Mouse (Mus musculus): ENCODE measurements around the gene Col5a3. TPM values are rescaled to one million over a fixed set of nuclear protein-coding genes. Genes with fewer than 3 reads are reported as not detected.

Col5a3 gene
- polyA plus RNA-seq, 1 experiment: 4.3 TPM

DNA sequence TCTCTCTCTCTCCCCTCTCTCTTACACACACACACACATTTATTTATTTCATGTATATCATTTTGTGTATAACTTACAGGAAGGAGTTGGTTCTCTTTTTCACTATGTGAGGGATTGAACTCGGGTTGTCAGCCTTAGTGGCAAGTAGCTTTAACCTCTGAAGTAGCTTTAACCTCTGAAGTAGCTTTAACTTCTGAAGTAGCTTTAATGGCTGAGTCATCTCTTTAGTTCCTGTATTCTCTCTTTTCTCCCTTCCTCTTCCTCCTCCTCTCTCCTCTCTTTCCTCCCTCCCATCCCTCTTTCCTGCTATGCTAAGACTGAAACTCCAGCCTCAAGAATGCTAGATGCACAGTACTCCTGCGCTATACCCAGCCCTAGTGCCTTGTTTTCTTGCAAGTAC lies 56.6 kb downstream of the Col5a3 start:
- TF ChIP-seq CTCF (IDR thresholded peaks at IDR 0.05; ENCODE audit: borderline replicate concordance, control insufficient read depth, extremely low read depth, insufficient read depth, low read length, poor library complexity): no peak
- TF ChIP-seq POLR2A (IDR thresholded peaks at IDR 0.05; ENCODE audit: control insufficient read depth, extremely low read depth, insufficient read depth, low read length, poor library complexity): no peak
- Histone ChIP-seq H3K27me3 (ENCODE audit: control insufficient read depth, insufficient read depth, low read length) (no peaks in the 10 kb centered on the region; the same call in 1 of the 2 replicates), H3K4me3 (ENCODE audit: control insufficient read depth, insufficient read depth, low read length) (no peak overlapping the region), H3K27ac (ENCODE audit: control insufficient read depth, insufficient read depth, low read length) (no peak overlapping the region), H3K36me3 (ENCODE audit: control insufficient read depth, insufficient read depth, low read length) (no peaks in the 10 kb centered on the region), H3K4me1 (replicated peaks; ENCODE audit: control insufficient read depth, insufficient read depth, low read length) (no peaks in the 10 kb centered on the region; the same call in 1 of the 2 replicates)
- WGBS: 60% methylated on average over 2 of the region's 2 CpGs
- no peak for DNase-seq

GRCm38 (mm10) chr9:20757087-20757955 lies 57.5 kb downstream of the Col5a3 start:
- 60% methylated on average over 6 of the region's 6 CpGs for WGBS
- H3K27me3 ChIP-seq (ENCODE audit: control insufficient read depth, insufficient read depth, low read length): no peaks in the 10 kb centered on the region; the same call in 1 of the 2 replicates
- H3K4me3 ChIP-seq (ENCODE audit: control insufficient read depth, insufficient read depth, low read length): no peak overlapping the region
- no peaks in the 10 kb centered on the region for H3K36me3 ChIP-seq (ENCODE audit: control insufficient read depth, insufficient read depth, low read length)
- no peak overlapping the region for H3K27ac ChIP-seq (ENCODE audit: control insufficient read depth, insufficient read depth, low read length)
- peak; percentile 62 for DNase-seq
- TF ChIP-seq POLR2A (IDR thresholded peaks at IDR 0.05; ENCODE audit: control insufficient read depth, extremely low read depth, insufficient read depth, low read length, poor library complexity) (no peak), CTCF (IDR thresholded peaks at IDR 0.05; ENCODE audit: borderline replicate concordance, control insufficient read depth, extremely low read depth, insufficient read depth, low read length, poor library complexity) (no peak)
- H3K4me1 ChIP-seq (replicated peaks; ENCODE audit: control insufficient read depth, insufficient read depth, low read length): no peaks in the 10 kb centered on the region; the same call in 1 of the 2 replicates

DNA sequence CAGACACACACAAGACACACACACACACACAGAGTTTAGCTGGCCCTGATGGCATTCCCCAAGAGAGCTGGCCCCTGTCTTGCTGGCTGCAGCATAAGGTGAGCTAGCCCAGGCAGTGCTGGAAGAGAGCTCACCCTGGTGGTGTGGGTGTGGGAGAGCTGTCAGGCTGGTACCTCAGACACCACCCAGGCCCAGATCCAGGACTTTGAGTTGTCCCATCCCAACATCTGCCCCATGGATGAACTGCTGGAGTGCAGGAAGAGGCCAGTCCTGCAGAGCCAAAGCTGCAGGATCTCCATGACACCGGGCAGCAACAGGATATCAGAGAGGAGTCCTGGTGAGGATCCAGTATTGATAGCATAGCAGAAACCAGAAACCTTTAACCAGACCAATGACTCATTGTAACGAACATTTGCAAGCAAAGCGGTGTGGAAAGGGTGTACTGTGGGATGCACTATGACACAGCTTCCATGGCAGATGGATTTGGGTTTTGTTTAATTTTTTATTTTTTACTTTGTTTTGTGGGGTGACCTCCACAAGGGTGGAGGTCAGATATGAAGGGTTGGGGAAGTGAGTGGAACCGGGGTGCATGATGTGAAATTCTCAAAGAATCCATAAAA lies 58.7 kb downstream of the Col5a3 start:
- 86% methylated on average over 4 of the region's 4 CpGs for WGBS
- Histone ChIP-seq H3K4me1 (replicated peaks; ENCODE audit: control insufficient read depth, insufficient read depth, low read length) (no peaks in the 10 kb centered on the region; the same call in 1 of the 2 replicates), H3K27ac (ENCODE audit: control insufficient read depth, insufficient read depth, low read length) (no peak overlapping the region), H3K27me3 (ENCODE audit: control insufficient read depth, insufficient read depth, low read length) (no peaks in the 10 kb centered on the region; the same call in 1 of the 2 replicates), H3K36me3 (ENCODE audit: control insufficient read depth, insufficient read depth, low read length) (no peaks in the 10 kb centered on the region), H3K4me3 (ENCODE audit: control insufficient read depth, insufficient read depth, low read length) (no peak overlapping the region)
- no peak for DNase-seq
- TF ChIP-seq POLR2A (IDR thresholded peaks at IDR 0.05; ENCODE audit: control insufficient read depth, extremely low read depth, insufficient read depth, low read length, poor library complexity): no peak
- no peak for TF ChIP-seq CTCF (IDR thresholded peaks at IDR 0.05; ENCODE audit: borderline replicate concordance, control insufficient read depth, extremely low read depth, insufficient read depth, low read length, poor library complexity)

DNA sequence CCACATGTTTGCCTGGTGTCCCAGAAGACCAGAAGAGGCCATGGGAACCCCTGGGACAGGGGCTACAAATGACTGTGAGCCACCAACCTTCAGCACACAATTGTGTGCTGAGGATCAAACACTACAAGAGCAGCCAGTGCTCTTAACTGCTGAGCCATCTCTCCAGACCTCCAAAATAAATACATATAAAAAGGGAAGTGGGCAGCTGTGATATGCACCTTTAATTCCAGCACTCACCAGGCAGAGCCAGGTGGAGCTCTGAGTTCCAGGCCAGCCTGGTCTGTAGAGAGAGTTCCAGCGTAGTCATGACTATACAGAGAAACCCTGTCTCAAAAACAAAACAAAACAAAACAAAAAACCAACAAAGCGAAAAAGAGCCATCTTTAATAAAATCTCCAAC lies 60.5 kb downstream of the Col5a3 start:
- no peak overlapping the region for H3K4me3 ChIP-seq (ENCODE audit: control insufficient read depth, insufficient read depth, low read length)
- 85% methylated on average over 2 of the region's 2 CpGs for WGBS
- no peak for DNase-seq
- no peaks in the 10 kb centered on the region for H3K36me3 ChIP-seq (ENCODE audit: control insufficient read depth, insufficient read depth, low read length)
- no peaks in the 10 kb centered on the region for H3K27me3 ChIP-seq (ENCODE audit: control insufficient read depth, insufficient read depth, low read length)
- TF ChIP-seq CTCF (IDR thresholded peaks at IDR 0.05; ENCODE audit: borderline replicate concordance, control insufficient read depth, extremely low read depth, insufficient read depth, low read length, poor library complexity) (no peak), POLR2A (IDR thresholded peaks at IDR 0.05; ENCODE audit: control insufficient read depth, extremely low read depth, insufficient read depth, low read length, poor library complexity) (no peak)
- no peak overlapping the region for H3K27ac ChIP-seq (ENCODE audit: control insufficient read depth, insufficient read depth, low read length)
- no peaks in the 10 kb centered on the region for H3K4me1 ChIP-seq (replicated peaks; ENCODE audit: control insufficient read depth, insufficient read depth, low read length)

DNA sequence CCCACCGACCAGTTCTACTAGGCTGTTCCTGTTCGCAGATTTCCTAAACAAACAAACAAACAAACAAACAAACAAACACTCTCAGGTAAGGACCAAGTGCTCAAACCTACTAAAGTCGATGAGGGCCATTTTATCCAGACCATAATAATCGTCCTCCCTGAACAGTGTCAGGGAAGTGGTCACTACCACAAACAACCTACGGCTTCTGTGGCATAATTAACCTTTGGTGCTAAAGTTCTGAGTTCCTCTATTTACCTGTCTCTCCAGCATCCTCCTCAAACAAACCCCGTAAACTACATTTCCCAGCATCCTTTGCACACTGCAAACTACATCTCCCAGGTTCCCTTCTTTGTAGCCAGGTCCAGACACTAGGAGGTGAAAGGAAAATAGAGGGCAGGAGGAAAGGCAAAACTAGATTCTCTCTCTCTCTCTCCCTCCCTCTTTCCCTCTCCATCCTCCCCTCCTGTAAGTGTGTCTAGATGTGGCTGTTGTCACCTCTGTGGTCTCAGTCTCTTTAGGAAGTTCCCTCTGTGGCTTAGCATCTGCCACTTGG lies 63.3 kb downstream of the Col5a3 start:
- H3K36me3 ChIP-seq (ENCODE audit: control insufficient read depth, insufficient read depth, low read length): no peaks in the 10 kb centered on the region
- no peaks in the 10 kb centered on the region; the same call in 1 of the 2 replicates for H3K27me3 ChIP-seq (ENCODE audit: control insufficient read depth, insufficient read depth, low read length)
- TF ChIP-seq POLR2A (IDR thresholded peaks at IDR 0.05; ENCODE audit: control insufficient read depth, extremely low read depth, insufficient read depth, low read length, poor library complexity): no peak
- TF ChIP-seq CTCF (IDR thresholded peaks at IDR 0.05; ENCODE audit: borderline replicate concordance, control insufficient read depth, extremely low read depth, insufficient read depth, low read length, poor library complexity): no peak
- no peak overlapping the region for H3K27ac ChIP-seq (ENCODE audit: control insufficient read depth, insufficient read depth, low read length)
- H3K4me3 ChIP-seq (ENCODE audit: control insufficient read depth, insufficient read depth, low read length): no peak overlapping the region
- WGBS: 52% methylated on average over 6 of the region's 6 CpGs
- no peaks in the 10 kb centered on the region for H3K4me1 ChIP-seq (replicated peaks; ENCODE audit: control insufficient read depth, insufficient read depth, low read length)
- no peak for DNase-seq

GRCm38 (mm10) chr9:20749213-20749612 lies 65.7 kb downstream of the Col5a3 start:
- no peak overlapping the region for H3K27ac ChIP-seq (ENCODE audit: control insufficient read depth, insufficient read depth, low read length)
- no peaks in the 10 kb centered on the region; the same call in 1 of the 2 replicates for H3K27me3 ChIP-seq (ENCODE audit: control insufficient read depth, insufficient read depth, low read length)
- H3K4me3 ChIP-seq (ENCODE audit: control insufficient read depth, insufficient read depth, low read length): no peak overlapping the region
- WGBS: 85% methylated on average over 5 of the region's 5 CpGs
- H3K36me3 ChIP-seq (ENCODE audit: control insufficient read depth, insufficient read depth, low read length): no peaks in the 10 kb centered on the region
- H3K4me1 ChIP-seq (replicated peaks; ENCODE audit: control insufficient read depth, insufficient read depth, low read length): no peaks in the 10 kb centered on the region
- no peak for DNase-seq
- no peak for TF ChIP-seq CTCF (IDR thresholded peaks at IDR 0.05; ENCODE audit: borderline replicate concordance, control insufficient read depth, extremely low read depth, insufficient read depth, low read length, poor library complexity)
- no peak for TF ChIP-seq POLR2A (IDR thresholded peaks at IDR 0.05; ENCODE audit: control insufficient read depth, extremely low read depth, insufficient read depth, low read length, poor library complexity)

Measured in thymus, adult 2 months (tissue).